Mouse (Mus musculus): ENCODE results near the gene Bace1. TPM values are rescaled to one million over a fixed set of nuclear protein-coding genes. Genes with fewer than 3 reads are reported as not detected.
"Not testable (repeated sequence)": the region's sequence is repeated elsewhere in the genome, so short reads cannot be mapped to it uniquely, and the experiment has no call there.

The Bace1 gene
- polyA plus RNA-seq, 1 experiment from 2014 or later: 7.0 TPM

DNA sequence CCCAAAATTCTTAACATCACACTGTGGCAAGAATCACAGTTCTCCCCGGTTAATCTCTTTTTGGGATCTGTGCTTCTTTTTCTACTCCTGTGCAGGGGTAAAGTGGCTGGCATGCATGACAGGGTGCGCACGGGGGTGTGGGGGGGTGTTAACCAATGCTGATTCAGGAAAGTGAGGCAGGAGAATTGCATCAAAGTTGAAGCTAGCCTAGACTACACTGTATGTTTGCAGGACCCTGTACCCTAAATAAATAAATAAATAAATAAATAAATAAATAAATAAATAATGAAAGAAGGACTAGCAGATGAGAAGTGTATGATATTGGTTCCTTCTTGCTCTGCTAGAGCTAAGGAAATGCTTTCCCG is 329 bp upstream of the Bace1 start:
- Histone ChIP-seq H3K4me3 (replicated peaks) (peak overlapping the region; percentile 61; the same call in 1 of the 2 replicates), H3K9ac (no peak overlapping the region), H3K4me2 (peak overlapping the region; percentile 65), H3K36me3 (replicated peaks) (no peaks in the 10 kb centered on the region), H3K4me1 (replicated peaks) (peaks cover 30% of the 10 kb centered on the region), H3K9me3 (replicated peaks) (no peaks in the 10 kb centered on the region), H3K27ac (replicated peaks) (no peak overlapping the region), H3K27me3 (peaks cover 29% of the 10 kb centered on the region)
- 25% methylated on average over 4 of the region's 4 CpGs for WGBS (ENCODE audit: insufficient replicate concordance)
- ATAC-seq (ENCODE audit: insufficient read depth): no peak

- no peak for ATAC-seq (ENCODE audit: insufficient read depth)
- Histone ChIP-seq H3K27me3 (peaks cover 29% of the 10 kb centered on the region), H3K36me3 (replicated peaks) (no peaks in the 10 kb centered on the region), H3K27ac (replicated peaks) (0 out of 2 replicates have a peak overlapping the region, but pooled peaks have one; percentile 24), H3K4me3 (replicated peaks) (peak overlapping the region; percentile 61), H3K9me3 (replicated peaks) (no peaks in the 10 kb centered on the region), H3K4me2 (peak overlapping the region; percentile 65), H3K9ac (peak overlapping the region; percentile 57), H3K4me1 (replicated peaks) (peaks cover 32% of the 10 kb centered on the region)
- 17% methylated on average over 17 of the region's 17 CpGs for WGBS (ENCODE audit: insufficient replicate concordance)
Measured at GRCm38 (mm10) chr9:45839139-45839981, 980 bp downstream of the Bace1 start.

DNA sequence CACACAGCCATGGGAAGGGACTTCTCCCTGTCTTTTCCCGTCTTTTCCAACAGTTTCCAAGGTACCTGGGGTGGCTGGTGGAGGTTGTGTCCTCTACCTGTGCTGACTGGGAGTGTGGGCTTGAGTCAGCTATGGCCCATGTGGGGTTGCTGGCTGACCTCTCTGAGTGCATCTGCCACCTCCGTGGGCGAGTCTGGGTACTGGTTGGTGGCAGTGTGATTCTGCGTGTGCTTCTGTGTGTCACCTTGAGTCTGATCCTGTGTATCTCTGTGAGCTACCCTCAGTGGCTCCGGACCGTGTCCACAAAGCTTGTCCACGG is 1.6 kb downstream of the Bace1 start:
- H3K4me3 ChIP-seq (replicated peaks): peak overlapping the region; percentile 61
- H3K4me1 ChIP-seq (replicated peaks): peaks cover 32% of the 10 kb centered on the region
- no peaks in the 10 kb centered on the region for H3K9me3 ChIP-seq (replicated peaks)
- ATAC-seq (ENCODE audit: insufficient read depth): no peak
- peaks cover 29% of the 10 kb centered on the region for H3K27me3 ChIP-seq
- H3K27ac ChIP-seq (replicated peaks): no peak overlapping the region
- H3K36me3 ChIP-seq (replicated peaks): no peaks in the 10 kb centered on the region
- H3K9ac ChIP-seq: peak overlapping the region; percentile 57
- 47% methylated on average over 7 of the region's 7 CpGs for WGBS (ENCODE audit: insufficient replicate concordance)
- H3K4me2 ChIP-seq: peak overlapping the region; percentile 65

DNA sequence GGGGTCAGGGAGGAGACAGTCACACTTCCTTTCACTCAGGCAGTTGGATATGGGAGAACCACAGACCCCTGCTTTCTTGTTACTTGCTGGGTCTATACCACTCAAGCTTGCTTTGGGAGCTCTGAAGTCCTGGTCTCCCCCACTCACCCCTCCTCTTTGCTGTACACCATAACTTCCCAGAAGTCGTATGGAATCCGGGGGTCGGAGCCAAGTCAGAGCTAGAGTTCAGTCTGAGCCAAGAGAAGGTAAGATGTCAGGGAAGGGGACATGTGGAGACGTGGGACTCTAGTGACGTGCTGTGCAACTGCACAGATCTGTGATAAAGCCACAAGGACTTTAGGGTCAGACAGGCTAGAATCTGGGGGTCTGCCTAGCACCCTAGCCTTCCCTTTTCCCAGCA is 2.0 kb downstream of the Bace1 start:
- H3K36me3 ChIP-seq (replicated peaks): no peaks in the 10 kb centered on the region
- 0 out of 2 replicates have a peak overlapping the region, but pooled peaks have one; percentile 57 for H3K9ac ChIP-seq
- H3K4me1 ChIP-seq (replicated peaks): peaks cover 32% of the 10 kb centered on the region
- WGBS (ENCODE audit: insufficient replicate concordance): 62% methylated on average over 5 of the region's 5 CpGs
- H3K27me3 ChIP-seq: peaks cover 29% of the 10 kb centered on the region
- peak overlapping the region; percentile 61 for H3K4me3 ChIP-seq (replicated peaks)
- ATAC-seq (ENCODE audit: insufficient read depth): no peak
- H3K27ac ChIP-seq (replicated peaks): no peak overlapping the region
- peak overlapping the region; percentile 65 for H3K4me2 ChIP-seq
- no peaks in the 10 kb centered on the region for H3K9me3 ChIP-seq (replicated peaks)

DNA sequence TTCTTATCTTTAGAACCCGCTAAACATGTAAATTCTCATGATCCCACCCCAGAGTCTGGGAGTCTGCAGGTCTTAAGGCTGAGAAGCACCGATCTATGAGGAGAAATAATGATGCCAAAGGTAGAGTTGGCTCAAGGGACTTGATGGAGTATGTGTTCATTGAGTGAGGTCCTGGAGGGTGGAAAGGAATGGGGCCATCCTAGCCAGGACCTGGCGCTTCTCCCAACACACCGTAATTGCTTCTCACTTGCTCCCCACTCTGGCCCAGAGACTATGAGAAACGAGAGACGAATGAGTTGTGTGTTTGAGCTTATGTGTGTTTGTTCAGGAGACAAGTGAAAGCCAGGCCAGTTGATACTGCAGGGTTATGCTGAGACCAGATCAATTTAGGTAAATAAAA is 3.1 kb downstream of the Bace1 start:
- Histone ChIP-seq H3K4me3 (replicated peaks) (no peak overlapping the region), H3K27ac (replicated peaks) (peak overlapping the region; percentile 24; the same call in 1 of the 2 replicates)

DNA sequence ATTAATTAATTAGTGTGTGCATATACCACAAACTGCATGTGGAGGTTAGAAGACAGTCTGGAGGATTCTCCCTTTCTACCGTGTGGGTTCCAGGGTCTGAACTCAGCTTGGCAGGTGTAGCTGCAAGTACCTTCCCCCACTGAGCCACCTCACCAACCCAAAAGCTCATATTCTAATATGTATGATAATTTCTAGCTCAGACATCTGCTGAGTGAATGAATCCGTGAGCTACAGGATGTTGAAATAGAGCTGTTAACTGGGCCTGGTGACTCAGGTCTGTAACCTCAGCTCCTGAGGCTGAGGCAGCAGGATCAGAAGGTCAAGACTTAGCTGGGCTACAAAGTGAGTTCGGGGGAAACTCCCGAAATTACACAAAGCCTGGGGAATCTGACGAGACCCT is 4.6 kb downstream of the Bace1 start:
- Histone ChIP-seq H3K4me3 (replicated peaks) (no peak overlapping the region), H3K27ac (replicated peaks) (no peak overlapping the region), H3K4me1 (replicated peaks) (peaks cover 37% of the 10 kb centered on the region), H3K9ac (no peak overlapping the region), H3K36me3 (replicated peaks) (no peaks in the 10 kb centered on the region), H3K9me3 (replicated peaks) (no peaks in the 10 kb centered on the region), H3K27me3 (peaks cover 26% of the 10 kb centered on the region), H3K4me2 (no peak overlapping the region)
- no peak for ATAC-seq (ENCODE audit: insufficient read depth)
- 57% methylated on average over 5 of the region's 5 CpGs for WGBS (ENCODE audit: insufficient replicate concordance)

More for the DNA sequence above, 3.1 kb downstream of the Bace1 start:
- Histone ChIP-seq H3K9me3 (replicated peaks) (no peaks in the 10 kb centered on the region), H3K4me1 (replicated peaks) (peaks cover 32% of the 10 kb centered on the region), H3K9ac (no peak overlapping the region), H3K4me2 (peak overlapping the region; percentile 65), H3K36me3 (replicated peaks) (no peaks in the 10 kb centered on the region), H3K27me3 (peaks cover 29% of the 10 kb centered on the region)
- 63% methylated on average over 6 of the region's 6 CpGs for WGBS (ENCODE audit: insufficient replicate concordance)
- no peak for ATAC-seq (ENCODE audit: insufficient read depth)

DNA sequence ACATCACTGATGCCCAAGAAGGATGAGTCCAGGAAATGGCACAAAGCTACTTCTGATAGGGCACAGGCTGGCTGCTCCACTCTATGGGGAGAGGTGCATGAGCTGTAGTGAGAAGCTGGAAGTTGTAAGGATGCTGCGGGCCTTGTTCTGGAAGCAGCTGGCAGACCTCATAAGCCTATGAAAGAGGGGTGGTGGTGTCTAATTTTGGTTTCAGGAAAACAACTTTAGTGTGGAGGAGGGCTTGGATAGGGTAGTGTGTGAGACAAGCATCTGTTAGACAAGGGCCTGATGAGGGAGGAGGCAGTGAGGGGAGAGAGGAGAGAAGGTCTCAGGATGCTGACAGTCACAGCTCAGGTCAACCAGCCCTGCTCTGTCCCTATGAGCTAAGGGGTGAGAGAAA is 5.4 kb downstream of the Bace1 start:
- 77% methylated on average over 1 of the region's 1 CpGs for WGBS (ENCODE audit: insufficient replicate concordance)

DNA sequence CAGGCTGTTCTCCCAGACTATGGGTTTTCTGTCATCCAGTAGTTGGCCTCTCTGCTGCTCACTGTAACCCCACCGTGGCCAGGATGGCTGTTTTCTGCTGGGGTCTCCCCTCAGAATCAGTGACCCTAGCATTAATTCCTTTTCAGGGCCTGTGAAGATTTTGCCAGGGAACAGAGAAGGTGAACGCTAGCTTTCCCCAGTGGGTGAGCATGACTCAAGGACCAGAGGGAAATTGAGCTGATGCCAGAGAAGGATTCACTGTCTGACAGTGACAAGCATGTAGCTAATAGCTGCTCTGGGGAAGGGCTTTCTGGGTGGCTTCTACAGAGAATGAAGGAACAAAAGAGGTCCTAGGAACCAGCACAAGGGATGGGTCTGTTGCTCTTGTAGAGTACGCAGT is 7.2 kb downstream of the Bace1 start:
- Histone ChIP-seq H3K27ac (replicated peaks) (no peak overlapping the region), H3K4me3 (replicated peaks) (no peak overlapping the region), H3K4me1 (replicated peaks) (peaks cover 37% of the 10 kb centered on the region), H3K27me3 (peaks cover 4% of the 10 kb centered on the region; the same call in 1 of the 2 replicates), H3K9ac (no peak overlapping the region), H3K36me3 (replicated peaks) (no peaks in the 10 kb centered on the region), H3K9me3 (replicated peaks) (no peaks in the 10 kb centered on the region), H3K4me2 (no peak overlapping the region)
- WGBS (ENCODE audit: insufficient replicate concordance): 74% methylated on average over 3 of the region's 3 CpGs
- ATAC-seq (ENCODE audit: insufficient read depth): no peak

More for the DNA sequence above, 5.4 kb downstream of the Bace1 start:
- no peaks in the 10 kb centered on the region for H3K9me3 ChIP-seq (replicated peaks)
- no peak overlapping the region for H3K9ac ChIP-seq
- ATAC-seq (ENCODE audit: insufficient read depth): no peak
- H3K27me3 ChIP-seq: peaks cover 19% of the 10 kb centered on the region
- H3K4me1 ChIP-seq (replicated peaks): peaks cover 35% of the 10 kb centered on the region
- H3K4me3 ChIP-seq (replicated peaks): no peak overlapping the region
- H3K4me2 ChIP-seq: no peak overlapping the region
- no peak overlapping the region for H3K27ac ChIP-seq (replicated peaks)
- H3K36me3 ChIP-seq (replicated peaks): no peaks in the 10 kb centered on the region

DNA sequence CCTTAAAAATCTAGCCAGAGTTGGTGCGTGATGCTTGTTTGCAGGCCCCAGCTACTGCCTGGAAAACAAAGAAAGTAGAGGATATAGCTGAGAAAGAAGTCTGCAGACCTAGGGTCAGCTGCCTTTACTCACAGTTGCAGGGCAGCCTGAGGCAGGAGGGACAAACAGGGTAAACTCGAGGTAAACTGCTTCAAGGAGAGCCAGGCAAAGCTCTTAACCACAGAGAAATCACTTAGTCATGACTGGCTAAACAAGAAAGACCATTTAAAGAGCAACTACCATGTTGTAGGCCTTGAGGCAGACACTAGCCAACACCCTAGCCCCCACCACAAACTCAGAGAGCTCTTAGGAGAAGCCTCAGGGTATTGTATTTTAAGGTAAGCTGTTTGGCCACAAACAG is 7.8 kb downstream of the Bace1 start:
- not testable (repeated sequence) for ATAC-seq (ENCODE audit: insufficient read depth); H3K4me2 ChIP-seq; H3K27me3 ChIP-seq; H3K9me3 ChIP-seq (replicated peaks); H3K4me3 ChIP-seq (replicated peaks); H3K27ac ChIP-seq (replicated peaks); H3K36me3 ChIP-seq (replicated peaks); H3K9ac ChIP-seq
- H3K4me1 ChIP-seq (replicated peaks): peaks cover 37% of the 10 kb centered on the region
- 35% methylated on average over 2 of the region's 2 CpGs for WGBS (ENCODE audit: insufficient replicate concordance)

- H3K27ac ChIP-seq (replicated peaks): 0 out of 2 replicates have a peak overlapping the region, but pooled peaks have one; percentile 24
- no peak overlapping the region for H3K4me2 ChIP-seq
- H3K9ac ChIP-seq: no peak overlapping the region
- 20% methylated on average over 5 of the region's 5 CpGs for WGBS (ENCODE audit: insufficient replicate concordance)
- no peaks in the 10 kb centered on the region for H3K36me3 ChIP-seq (replicated peaks)
- H3K9me3 ChIP-seq (replicated peaks): no peaks in the 10 kb centered on the region
- no peaks in the 10 kb centered on the region for H3K27me3 ChIP-seq
- no peak for ATAC-seq (ENCODE audit: insufficient read depth)
- no peak overlapping the region for H3K4me3 ChIP-seq (replicated peaks)
- peaks cover 37% of the 10 kb centered on the region for H3K4me1 ChIP-seq (replicated peaks)
Measured at GRCm38 (mm10) chr9:45846891-45847460, 8.6 kb downstream of the Bace1 start.

- Histone ChIP-seq H3K36me3 (replicated peaks) (0 out of 2 replicates have a peak, but pooled peaks cover 6% of the 10 kb centered on the region), H3K27ac (replicated peaks) (peak overlapping the region; percentile 77), H3K27me3 (no peaks in the 10 kb centered on the region), H3K4me2 (peak overlapping the region; percentile 9; the same call in 1 of the 2 replicates), H3K9ac (no peak overlapping the region), H3K4me3 (replicated peaks) (no peak overlapping the region), H3K9me3 (replicated peaks) (no peaks in the 10 kb centered on the region), H3K4me1 (replicated peaks) (peaks cover 39% of the 10 kb centered on the region)
- 59% methylated on average over 9 of the region's 9 CpGs for WGBS (ENCODE audit: insufficient replicate concordance)
- no peak for ATAC-seq (ENCODE audit: insufficient read depth)
Measured at GRCm38 (mm10) chr9:45849528-45850408, 11.4 kb downstream of the Bace1 start.

All from liver, embryonic 15.5 days (tissue).